Mouse (Mus musculus) embryonic stem cell, embryonic (primary cell): ENCODE data around the gene Gm45623.

Source experiments
- CTCF ChIA-PET, 4 experiments: fragments of 300-600 bp in 2 of 4; fragments of 350-600 bp in 2 of 4; sonication (Branson Sonifier 250); formaldehyde crosslinking; loops; one replicate each; lab custom pipeline; 2022; ENCODE audit warnings: inconsistent platforms in 2 of 4; lab: Charles Lee
- POLR2A ChIA-PET, 4 experiments: fragments of 300-600 bp in 2 of 4; fragments of 350-600 bp in 2 of 4; sonication (Branson Sonifier 250); formaldehyde crosslinking; loops; one replicate each; lab custom pipeline; 2022; ENCODE audit warnings: antibody characterized with exemption in 4 of 4, inconsistent platforms in 1 of 4; lab: Charles Lee

Gene Gm45623

DNA sequence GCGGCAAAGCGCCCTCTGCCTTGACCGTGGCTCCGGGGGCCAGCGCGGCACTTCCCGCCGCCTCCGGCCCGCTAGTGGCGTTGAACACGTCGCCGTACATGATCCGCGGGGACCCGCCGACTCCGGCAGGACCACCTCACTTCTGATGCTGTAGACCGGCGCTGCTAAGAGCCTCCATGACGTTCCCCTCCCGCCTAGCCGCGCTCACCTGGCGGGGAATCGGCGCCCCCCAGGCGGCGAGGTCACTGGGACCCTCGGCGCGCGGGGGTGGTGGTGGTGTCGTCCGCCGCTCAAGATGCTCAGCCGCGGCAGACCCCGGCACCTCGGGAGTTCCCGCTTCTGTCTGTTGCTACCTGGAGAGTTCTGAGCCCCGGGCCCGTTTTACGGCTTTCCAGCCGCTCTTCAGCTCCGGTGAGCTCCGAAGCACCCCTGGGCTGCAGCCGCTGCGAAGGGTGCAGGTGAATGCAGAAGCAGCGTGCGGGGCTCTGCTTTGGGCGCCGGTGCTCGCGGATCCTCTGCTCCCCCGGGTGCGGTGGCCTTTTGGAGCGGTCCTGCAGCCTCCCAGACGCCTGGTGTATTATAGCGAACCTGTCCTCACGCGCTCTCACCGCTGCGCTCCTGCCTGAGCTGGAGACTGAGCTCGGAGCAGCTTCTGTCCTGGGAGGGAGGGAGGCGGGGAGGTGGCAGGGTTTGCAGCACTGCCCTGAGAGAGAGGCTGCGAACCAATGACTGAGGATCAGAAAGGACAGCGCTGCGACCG lies at the start of gene Gm45623:
Gene Gm45623, minus strand, starts transcription at position 636 of the 760 bp plus-strand sequence.
- CTCF ChIA-PET: interaction anchor here (0.6 to 2.1 kb wide), 12 partner anchors 12 to 587 kb away, joined by 3 to 9 read pairs (median 4); no protein-coding TSS in a partner anchor

DNA sequence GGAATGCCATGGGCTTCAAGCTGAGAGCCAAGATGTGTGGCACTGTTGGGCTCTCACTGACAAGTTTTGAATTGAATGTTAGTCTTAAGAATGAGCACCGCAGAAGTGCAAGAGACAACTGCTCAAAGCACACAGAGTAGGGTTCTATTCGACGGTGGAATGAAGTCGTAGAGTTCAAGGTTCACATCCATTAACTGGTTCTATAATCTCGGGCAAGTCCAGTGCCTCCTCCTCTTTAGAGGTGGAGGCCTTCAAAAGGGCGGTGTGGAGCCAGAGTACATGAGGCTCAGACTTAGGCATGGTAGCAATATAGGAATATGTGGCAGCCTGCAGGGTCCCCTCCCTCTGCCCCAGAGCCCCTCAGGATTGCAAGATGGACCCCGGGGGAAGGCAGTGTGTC lies 43.8 kb upstream of the Gm45623 start:
- POLR2A ChIA-PET: no interaction called here

More for the DNA sequence above, at the start of gene Gm45623:
- POLR2A ChIA-PET: interaction anchor here in 2 of 4 experiments (0.6 to 1.7 kb wide), 6 partner anchors 12 to 563 kb away, joined by 3 to 5 read pairs (median 4); partner anchors contain the start of gene Smad5 (in 1 of the 2)

DNA sequence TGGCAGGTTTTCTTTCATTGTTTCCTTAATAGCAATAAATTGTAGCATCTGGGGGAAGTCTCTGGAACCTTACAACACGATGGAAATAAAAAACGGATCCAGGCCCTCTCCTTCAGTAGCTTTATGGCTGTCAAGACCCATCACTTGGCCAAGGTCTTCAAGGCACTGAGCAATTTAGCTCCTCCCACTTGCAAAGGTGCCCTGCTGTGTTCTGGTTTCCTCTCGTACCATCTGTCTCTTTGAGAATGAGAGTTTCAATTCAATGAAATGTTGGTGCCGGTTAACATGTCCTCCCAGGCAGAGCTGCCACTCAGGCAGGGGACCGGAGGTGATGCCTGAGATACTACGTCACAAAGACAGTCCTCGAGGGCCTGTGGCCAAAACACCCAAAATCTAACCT lies 41.9 kb upstream of the Gm45623 start:
- ChIA-PET POLR2A (no interaction called here), CTCF (interaction anchor here in 1 of 4 experiments (1.0 to 2.0 kb wide), 3 partner anchors 11 to 473 kb away, joined by 4 to 7 read pairs (median 5); no protein-coding TSS in a partner anchor)

More for the DNA sequence above, 43.8 kb upstream of the Gm45623 start:
- CTCF ChIA-PET: interaction anchor here in 1 of 4 experiments (1.0 kb wide), 1 partner anchor 9 kb away, joined by 3 read pairs; no protein-coding TSS in a partner anchor

DNA sequence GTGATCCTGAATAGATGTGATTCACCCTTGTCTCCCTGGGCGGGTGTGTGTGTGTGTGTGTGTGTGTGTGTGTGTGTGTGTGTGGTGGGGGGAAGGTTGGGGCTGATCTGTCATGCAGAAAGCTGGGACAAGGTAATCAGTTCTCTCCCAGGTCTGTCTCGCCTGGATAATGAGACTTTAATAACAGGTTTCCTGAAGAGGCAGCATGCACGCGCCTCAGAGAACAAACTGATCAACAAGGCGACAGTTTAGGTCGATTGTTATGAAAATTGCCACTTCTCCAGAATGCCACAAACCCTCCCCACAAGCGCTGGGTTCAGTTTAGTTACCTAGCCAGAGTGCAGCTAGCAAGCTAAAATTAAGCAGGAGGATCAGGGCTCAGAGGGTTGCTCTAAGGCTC lies 40.8 kb upstream of the Gm45623 start:
- CTCF ChIA-PET: interaction anchor here in 3 of 4 experiments (0.5 to 2.0 kb wide), 8 partner anchors 8 to 518 kb away, joined by 3 to 7 read pairs (median 3); no protein-coding TSS in a partner anchor
- POLR2A ChIA-PET: interaction anchor here in 2 of 4 experiments (0.7 kb wide), 2 partner anchors 124 to 224 kb away, joined by 4 to 5 read pairs; no protein-coding TSS in a partner anchor

DNA sequence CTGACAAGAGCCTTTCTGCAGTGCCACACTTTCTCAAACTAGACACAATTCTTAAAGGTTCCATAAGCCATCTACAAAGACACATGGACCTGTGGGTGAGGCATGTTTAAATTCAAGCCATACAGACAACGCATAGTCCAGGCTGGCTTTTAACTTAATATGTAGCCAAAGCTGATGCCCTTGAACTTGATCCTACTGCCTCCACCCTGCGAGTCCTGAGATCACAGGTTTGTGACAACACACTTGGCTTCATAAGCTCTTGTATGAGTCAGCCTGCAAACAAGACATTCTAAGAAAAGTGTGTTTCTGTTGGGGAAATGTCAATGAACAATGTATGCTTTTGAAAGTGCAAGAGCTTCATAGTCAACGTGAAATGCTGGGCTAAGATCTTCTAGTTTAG lies 39.2 kb upstream of the Gm45623 start:
- POLR2A ChIA-PET: no interaction called here
- CTCF ChIA-PET: interaction anchor here in 1 of 4 experiments (1.4 kb wide), 1 partner anchor 14 kb away, joined by 5 read pairs; no protein-coding TSS in a partner anchor

DNA sequence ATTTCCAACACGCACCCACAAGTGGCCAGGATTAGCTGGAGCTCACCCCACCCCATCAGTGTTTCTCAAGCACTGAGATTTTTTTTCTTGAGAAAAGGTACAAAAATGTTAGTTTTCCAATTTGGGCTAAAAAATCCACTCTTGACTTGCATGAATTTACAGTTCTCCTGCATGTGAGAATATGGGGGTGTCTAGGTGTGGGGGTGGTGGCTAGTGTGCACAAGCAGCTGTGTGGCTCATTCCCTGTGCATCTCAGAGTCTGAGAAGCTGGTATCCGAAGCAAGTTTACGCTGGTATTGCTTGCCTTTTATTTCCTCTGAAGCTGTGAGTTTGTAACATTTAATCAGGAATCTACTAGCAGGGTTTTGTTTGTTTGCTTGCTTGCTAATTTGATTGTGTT lies 37.1 kb upstream of the Gm45623 start:
- ChIA-PET POLR2A (no interaction called here), CTCF (interaction anchor here in 3 of 4 experiments (0.6 to 1.7 kb wide), 7 partner anchors 16 to 952 kb away, joined by 3 to 5 read pairs (median 3); no protein-coding TSS in a partner anchor)

DNA sequence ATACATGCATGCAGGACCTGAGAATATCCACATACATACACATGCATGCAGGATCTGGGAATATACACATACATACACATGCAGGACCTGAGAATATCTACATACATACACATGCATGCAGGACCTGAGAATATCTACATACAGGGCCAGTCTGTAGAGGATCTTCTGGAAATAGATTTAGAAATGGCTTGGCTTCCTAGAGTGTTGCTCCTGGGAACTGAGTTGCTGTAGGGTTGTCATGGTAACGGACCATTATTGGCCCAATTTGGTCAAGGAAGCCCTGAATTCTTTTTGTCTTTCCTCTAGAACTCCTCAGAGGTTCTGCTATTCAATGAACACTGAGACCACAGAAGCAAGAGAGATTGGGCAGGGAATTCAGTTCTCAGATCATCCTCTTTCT lies 29.0 kb upstream of the Gm45623 start:
- CTCF ChIA-PET: no interaction called here
- POLR2A ChIA-PET: no interaction called here

DNA sequence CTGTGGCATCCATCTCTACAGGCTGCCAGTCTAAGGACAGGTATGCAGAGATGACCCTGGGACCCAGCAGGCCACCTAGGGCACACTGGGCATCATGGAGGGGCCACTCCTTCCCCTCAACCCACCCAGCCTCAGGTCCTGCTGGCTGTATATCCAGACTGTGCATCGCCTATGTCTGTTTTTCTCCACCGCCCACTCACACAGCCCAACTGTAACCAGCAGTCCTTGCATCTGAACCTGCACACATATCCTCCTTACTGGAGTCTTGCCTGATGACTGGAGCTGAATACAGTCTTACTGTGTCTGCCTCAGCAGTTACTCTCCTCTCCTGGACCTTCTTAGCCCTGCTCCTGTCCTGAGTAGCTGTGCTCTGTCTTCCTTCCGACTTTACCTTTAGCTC lies 28.1 kb upstream of the Gm45623 start:
- CTCF ChIA-PET: interaction anchor here in 1 of 4 experiments (2.3 kb wide), 1 partner anchor 23 kb away, joined by 10 read pairs; no protein-coding TSS in a partner anchor
- POLR2A ChIA-PET: no interaction called here

DNA sequence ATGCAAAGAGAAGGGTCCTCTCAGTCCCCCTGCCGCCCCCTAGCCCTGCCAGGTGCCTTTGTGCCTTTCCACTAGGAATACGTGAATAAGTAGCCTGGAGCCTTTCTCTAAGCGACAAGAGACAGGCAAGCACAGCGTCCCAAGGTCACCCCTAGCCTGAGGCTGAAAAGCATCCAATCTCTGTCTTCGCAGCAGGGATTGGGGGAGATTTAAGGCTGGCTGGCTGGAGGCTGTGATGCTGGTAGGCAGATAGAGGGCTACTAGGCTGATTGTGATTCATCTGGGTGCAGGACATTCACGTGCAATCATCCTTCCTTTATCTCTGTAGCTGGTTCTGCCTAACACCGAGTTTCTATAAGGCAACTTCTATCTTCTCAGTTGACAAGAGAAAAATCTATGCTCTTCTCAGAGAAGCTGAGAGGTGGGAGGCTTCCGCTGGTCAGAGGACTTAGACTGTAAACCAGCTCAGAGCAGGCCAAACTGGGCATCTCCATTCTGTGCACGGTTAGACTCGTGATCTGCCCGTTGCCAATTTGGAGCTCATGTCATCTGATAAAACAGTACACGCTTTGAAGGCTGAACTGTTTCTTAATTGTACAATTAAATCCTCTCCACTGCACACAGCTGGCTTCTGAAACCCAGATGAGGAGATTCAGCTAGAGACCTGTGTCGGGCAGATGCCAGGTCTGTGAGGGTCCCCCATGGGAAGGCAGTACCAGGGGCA lies 27.3 kb upstream of the Gm45623 start:
- POLR2A ChIA-PET: no interaction called here
- CTCF ChIA-PET: interaction anchor here in 2 of 4 experiments (0.9 to 2.3 kb wide), 3 partner anchors 9 to 22 kb away, joined by 3 to 10 read pairs (median 3); no protein-coding TSS in a partner anchor

DNA sequence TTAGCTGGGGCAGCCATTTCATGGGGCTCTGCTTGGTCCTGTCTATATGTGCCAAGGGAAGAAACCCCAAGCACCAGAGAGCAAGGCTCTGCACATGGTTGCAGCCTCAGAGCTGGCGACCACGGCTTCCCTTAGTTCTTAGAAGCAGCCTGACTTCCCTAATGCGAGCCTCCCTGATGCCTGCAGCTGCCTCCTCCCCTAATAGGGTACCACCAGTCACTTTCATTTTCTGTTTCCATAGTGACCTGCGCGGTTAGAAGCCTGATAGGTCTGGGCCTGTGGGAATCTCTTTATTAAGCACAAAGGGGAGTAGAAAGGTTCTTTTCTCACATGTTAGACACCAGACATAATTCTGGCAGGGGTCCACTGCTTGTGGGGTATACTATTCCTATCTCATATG lies 20.7 kb upstream of the Gm45623 start:
- ChIA-PET POLR2A (interaction anchor here in 1 of 4 experiments (0.7 kb wide), 1 partner anchor 27 kb away, joined by 3 read pairs; no protein-coding TSS in a partner anchor), CTCF (interaction anchor here in 2 of 4 experiments (0.6 to 1.5 kb wide), 2 partner anchors 16 to 79 kb away, joined by 3 to 7 read pairs; no protein-coding TSS in a partner anchor)

DNA sequence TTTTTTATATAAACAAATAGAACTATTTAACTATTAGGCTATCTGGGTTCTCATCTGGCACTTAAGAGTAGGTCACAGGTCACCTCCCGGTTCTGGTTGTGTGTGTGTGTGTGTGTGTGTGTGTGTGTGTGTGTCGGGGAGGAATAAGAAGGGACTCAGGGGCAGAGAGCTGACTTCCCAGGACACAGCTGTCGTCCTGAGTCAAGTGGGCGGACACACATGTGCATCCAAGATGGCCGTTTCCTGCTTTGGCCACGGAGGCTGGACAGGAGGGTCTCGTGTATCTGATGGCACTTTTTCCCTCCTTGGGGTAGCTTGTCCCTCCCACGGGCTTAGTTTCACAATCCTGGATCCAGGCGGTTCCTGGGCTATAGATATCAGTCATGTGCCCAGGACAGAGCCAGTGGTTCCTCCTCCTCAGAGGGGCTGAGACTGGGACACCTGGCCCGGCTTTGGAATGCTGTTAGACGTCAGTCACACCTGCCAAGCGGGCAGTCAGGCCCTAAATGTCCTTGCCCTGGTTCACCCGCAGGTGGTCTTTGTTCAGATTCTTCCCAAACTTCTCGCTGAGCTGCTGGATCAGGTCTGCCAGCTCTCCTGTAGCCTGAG lies 19.7 kb upstream of the Gm45623 start:
- POLR2A ChIA-PET: interaction anchor here in 1 of 4 experiments (0.6 kb wide), 1 partner anchor 1116 kb away, joined by 4 read pairs; no protein-coding TSS in a partner anchor
- CTCF ChIA-PET: interaction anchor here in 3 of 4 experiments (0.5 to 1.5 kb wide), 6 partner anchors 15 to 269 kb away, joined by 3 to 9 read pairs (median 4); no protein-coding TSS in a partner anchor

DNA sequence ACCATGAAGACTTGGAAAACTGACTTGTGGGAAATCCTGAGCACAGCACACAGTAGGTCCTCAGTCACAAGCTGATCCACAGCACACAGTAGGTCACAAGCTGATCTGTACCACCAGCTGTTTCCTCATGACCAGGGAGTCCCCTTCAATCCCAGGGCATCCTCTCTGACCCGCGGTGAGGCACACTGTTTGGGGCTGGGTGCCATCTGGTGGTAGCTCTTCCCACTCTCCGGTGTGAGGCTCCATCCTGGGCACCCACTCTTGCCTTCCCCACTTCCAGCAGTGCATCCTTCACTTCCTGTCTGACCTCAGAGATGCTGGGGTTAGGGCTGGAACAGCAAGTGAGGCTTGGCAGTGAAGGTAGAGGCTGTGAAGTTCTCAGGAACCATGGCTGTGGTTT lies 19.0 kb upstream of the Gm45623 start:
- CTCF ChIA-PET: interaction anchor here in 2 of 4 experiments (0.7 to 1.2 kb wide), 3 partner anchors 8 to 34 kb away, joined by 3 read pairs; no protein-coding TSS in a partner anchor
- POLR2A ChIA-PET: no interaction called here

DNA sequence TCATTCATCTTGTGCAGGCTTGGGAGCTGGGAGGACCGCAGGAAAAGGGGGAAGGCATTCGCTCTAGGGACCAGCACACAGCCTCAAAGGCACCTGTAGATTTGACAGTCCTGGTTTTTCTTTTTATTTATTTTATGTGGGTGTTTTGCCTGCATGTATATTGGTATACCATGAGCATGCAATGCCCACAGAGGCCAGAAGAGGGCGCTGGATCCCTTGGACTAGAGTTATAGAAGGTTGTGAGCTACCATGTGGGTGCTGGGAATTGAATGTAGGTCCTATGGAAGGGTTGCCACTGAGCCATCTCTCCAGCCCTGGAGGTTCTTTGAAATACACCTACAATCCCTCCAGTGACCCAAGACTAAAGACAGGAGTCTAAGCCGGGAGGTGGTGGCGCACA lies 17.2 kb upstream of the Gm45623 start:
- CTCF ChIA-PET: interaction anchor here (0.6 to 2.6 kb wide), 16 partner anchors 12 to 499 kb away, joined by 3 to 13 read pairs (median 4); no protein-coding TSS in a partner anchor
- POLR2A ChIA-PET: no interaction called here

DNA sequence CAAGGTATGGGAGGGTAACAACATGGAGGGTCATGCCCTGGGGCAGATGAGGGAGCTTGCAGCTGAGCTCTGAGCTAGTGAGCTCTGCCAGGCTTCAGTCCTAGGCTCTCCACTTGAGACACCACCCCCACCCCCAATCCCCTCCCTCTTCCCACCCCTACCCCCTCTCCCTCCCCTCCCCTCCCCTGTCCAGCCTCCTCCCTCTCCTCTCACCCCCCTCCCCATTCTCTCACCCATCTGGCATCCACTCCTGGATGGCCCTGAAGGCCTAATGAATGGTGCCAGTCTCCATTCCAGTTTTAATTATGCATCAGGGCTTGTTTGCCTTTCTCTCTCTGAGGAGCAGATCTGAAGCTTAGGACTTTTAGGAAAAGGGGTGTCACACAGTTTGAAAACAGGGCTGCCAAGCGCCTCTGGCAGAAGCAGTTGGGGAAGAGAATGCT lies 16.5 kb upstream of the Gm45623 start:
- ChIA-PET POLR2A (interaction anchor here in 1 of 4 experiments (0.7 kb wide), 1 partner anchor 11 kb away, joined by 5 read pairs; no protein-coding TSS in a partner anchor), CTCF (interaction anchor here in 3 of 4 experiments (0.6 to 2.6 kb wide), 16 partner anchors 12 to 569 kb away, joined by 3 to 13 read pairs (median 6); no protein-coding TSS in a partner anchor)

DNA sequence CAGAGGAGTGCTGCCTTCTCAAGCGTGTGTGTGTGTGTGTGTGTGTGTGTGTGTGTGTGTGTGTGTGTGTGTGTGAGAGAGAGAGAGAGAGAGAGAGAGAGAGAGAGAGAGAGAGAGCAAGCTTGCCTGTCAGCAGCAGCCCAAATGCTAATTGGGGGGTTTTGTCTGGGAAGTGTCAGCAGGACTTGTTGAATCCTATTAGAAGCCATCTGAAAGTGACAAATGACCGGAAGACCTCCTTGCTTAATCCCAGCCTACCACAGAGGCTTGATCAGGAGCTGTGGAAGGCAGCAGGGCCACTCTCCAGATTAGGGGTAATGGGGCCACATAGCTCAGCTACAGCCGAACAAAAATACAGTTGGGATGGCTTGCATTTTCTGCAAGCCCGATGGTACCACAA lies 15.8 kb upstream of the Gm45623 start:
- ChIA-PET POLR2A (interaction anchor here in 1 of 4 experiments (0.7 kb wide), 1 partner anchor 11 kb away, joined by 5 read pairs; no protein-coding TSS in a partner anchor), CTCF (interaction anchor here in 3 of 4 experiments (0.6 to 2.6 kb wide), 7 partner anchors 11 to 569 kb away, joined by 3 to 13 read pairs (median 6); no protein-coding TSS in a partner anchor)

DNA sequence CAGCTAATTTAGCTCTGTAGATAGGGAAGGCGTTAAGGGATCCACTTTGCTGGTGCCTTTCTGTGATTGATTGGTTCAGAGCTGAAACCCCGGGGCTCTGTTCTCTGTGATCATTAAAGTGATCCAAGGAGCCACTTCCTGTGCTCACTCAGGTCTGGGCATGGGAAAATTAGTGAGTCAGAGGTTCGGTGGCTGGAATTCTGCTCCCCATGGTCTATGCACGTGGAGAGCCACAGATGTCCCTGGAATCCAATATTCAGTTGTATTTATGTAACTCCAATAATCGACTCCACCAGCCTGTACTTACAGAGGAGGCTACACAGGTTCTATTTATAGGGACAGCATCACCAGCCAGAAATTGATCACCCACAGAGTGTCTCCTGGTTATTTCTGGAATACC lies 12.6 kb upstream of the Gm45623 start:
- ChIA-PET POLR2A (no interaction called here), CTCF (interaction anchor here (0.6 to 3.2 kb wide), 6 partner anchors 8 to 1009 kb away, joined by 3 to 14 read pairs (median 6); no protein-coding TSS in a partner anchor)

DNA sequence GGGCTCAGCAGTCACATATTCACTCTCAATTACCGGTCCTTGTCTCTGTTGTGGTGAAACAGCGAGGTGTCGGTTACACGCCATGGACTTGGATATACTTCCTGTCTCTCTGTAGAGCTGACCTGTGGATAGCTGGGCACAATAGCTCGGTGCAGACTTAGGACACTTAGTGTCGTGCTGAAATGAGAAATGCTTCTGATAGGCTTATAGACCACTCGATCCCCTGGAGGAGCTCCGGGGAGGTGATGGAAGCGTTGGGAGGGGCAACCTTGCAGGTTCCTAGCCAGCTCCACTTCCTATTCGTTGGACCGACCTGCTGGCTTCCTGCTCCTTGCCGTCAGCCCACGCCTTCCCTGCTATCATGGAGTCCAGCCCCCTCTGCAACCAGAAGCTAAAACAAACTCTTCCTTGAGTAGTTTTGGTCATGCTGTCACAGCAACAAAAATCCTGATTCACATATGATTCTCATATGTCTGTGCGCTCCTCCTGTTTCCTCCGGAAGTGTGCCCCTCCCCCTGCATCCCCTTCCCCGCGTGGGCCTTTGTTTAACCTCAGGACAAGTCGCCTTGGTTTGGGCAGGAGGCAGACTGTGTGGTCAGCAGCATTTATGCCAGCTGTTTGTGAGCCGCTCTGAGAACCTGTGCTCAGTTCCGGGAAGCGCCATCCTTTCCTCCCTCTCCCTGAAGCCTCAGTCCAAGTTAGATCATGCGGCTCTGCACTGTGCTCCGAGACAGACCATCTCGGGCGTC lies 11.8 kb upstream of the Gm45623 start:
- POLR2A ChIA-PET: interaction anchor here in 1 of 4 experiments (1.0 kb wide), 2 partner anchors 10 to 63 kb away, joined by 3 read pairs; partner anchors contain the start of gene Smad5

More for the DNA sequence above, 11.8 kb upstream of the Gm45623 start:
- CTCF ChIA-PET: interaction anchor here (0.5 to 3.2 kb wide), 15 partner anchors 9 to 1008 kb away, joined by 3 to 13 read pairs (median 4); partner anchors contain the start of gene Gm45623 (in 2 of the 4)
